Mouse (Mus musculus) stomach, embryonic 16.5 days (tissue): Measurements from ENCODE around the gene Bank1. TPM values are rescaled to one million over a fixed set of nuclear protein-coding genes. Genes with fewer than 3 reads are reported as not detected.

Experiments used
- ATAC-seq: fragments of 200-750 bp; cut with Nextera tagmentation; 2 replicates; pipeline ENCODE4 v1.8.0; 2017; ENCODE audit warnings: moderate number of reproducible peaks, moderate TSS enrichment; ENCODE audit not compliant: insufficient read depth, low FRiP score
- H3K27ac ChIP-seq: fragments of 300-500 bp; sonication (generic); 2 replicates; pipeline ENCODE4 v1.5.1; 2014; ENCODE audit warnings: low read length
- H3K27me3 ChIP-seq: fragments of 300-500 bp; sonication (generic); 2 replicates; pipeline ENCODE4 v1.6.1; 2014; ENCODE audit warnings: low read length, control low read depth, mixed read lengths; ENCODE audit not compliant: control insufficient read depth, insufficient read depth
- H3K36me3 ChIP-seq: fragments of 300-500 bp; sonication (generic); 2 replicates; pipeline ENCODE4 v1.6.1; 2014; ENCODE audit warnings: low read length; ENCODE audit not compliant: control insufficient read depth, insufficient read depth
- H3K4me1 ChIP-seq: fragments of 300-500 bp; sonication (generic); 2 replicates; pipeline ENCODE4 v1.6.1; 2014; ENCODE audit warnings: low read length, control low read depth, mixed read lengths; ENCODE audit not compliant: control insufficient read depth, insufficient read depth
- H3K4me2 ChIP-seq: fragments of 300-500 bp; sonication (generic); 2 replicates; pipeline ENCODE4 v1.6.1; 2014; ENCODE audit warnings: low read depth, low read length, mixed read lengths
- H3K4me3 ChIP-seq: fragments of 300-500 bp; sonication (generic); replicated peaks from 2 replicates; pipeline ENCODE4 v1.5.1; 2014; ENCODE audit warnings: mild to moderate bottlenecking, low read length
- H3K9ac ChIP-seq: fragments of 300-500 bp; sonication (generic); 2 replicates; pipeline ENCODE4 v1.6.1; 2014; ENCODE audit warnings: low read length
- H3K9me3 ChIP-seq: fragments of 300-500 bp; sonication (generic); replicated peaks from 2 replicates; pipeline ENCODE4 v1.6.1; 2016; ENCODE audit warnings: low read length, control low read depth; ENCODE audit not compliant: control insufficient read depth
- WGBS: fragments of 180-500 bp; shearing (Covaris S2); extraction: QIAGEN DNeasy Blood & Tissue Kit; methylation state at CpG from one replicate; pipeline ENCODE4 v1.1.7; 2014; 5-methylcytosine and 5-hydroxymethylcytosine counted together
- polyA plus RNA-seq: library from polyadenylated mRNA; unstranded; fragments of >200 nt; fragmentation: Nextera tagmentation; extraction: Ambion mirVana; gene quantifications from 2 replicates; pipeline ENCODE4 v1.2.1, GENCODE M21; 2015

Gene Bank1
- 1.7 and 2.1 TPM in 2 replicates for polyA plus RNA-seq

- Histone ChIP-seq H3K27me3 (no peaks in the 10 kb centered on the region), H3K27ac (no peak within 1 kb of the TSS), H3K4me1 (no peaks in the 10 kb centered on the region), H3K9ac (no peak within 1 kb of the TSS), H3K9me3 (no peaks in the 10 kb centered on the region), H3K36me3 (no peaks in the 10 kb centered on the region), H3K4me3 (no peak within 1 kb of the TSS), H3K4me2 (no peak within 1 kb of the TSS)
- ATAC-seq, result peak; percentile 37; the same call in 1 of the 2 replicates
- 75% methylated on average over 5 of the region's 5 CpGs for WGBS
Measured at GRCm38 (mm10) chr3:136325783-136326182, at the start of gene Bank1. Bank1 (minus strand) TSS chr3:136326066.

GRCm38 (mm10) chr3:136369916-136370315 lies 44.0 kb upstream of the Bank1 start:
- Histone ChIP-seq H3K27ac (no peak overlapping the region), H3K9me3 (no peaks in the 10 kb centered on the region), H3K36me3 (no peaks in the 10 kb centered on the region), H3K4me3 (no peak overlapping the region), H3K4me1 (no peaks in the 10 kb centered on the region), H3K9ac (no peak overlapping the region), H3K27me3 (no peaks in the 10 kb centered on the region), H3K4me2 (no peak overlapping the region)
- no peak for ATAC-seq
- 73% methylated on average over 11 of the region's 11 CpGs for WGBS

- 82% methylated on average over 9 of the region's 9 CpGs for WGBS
- ATAC-seq, result no peak
Measured at GRCm38 (mm10) chr3:136369466-136369865, 43.6 kb upstream of the Bank1 start.

GRCm38 (mm10) chr3:136368505-136368999 lies 42.7 kb upstream of the Bank1 start:
- ATAC-seq, result no peak
- H3K36me3 ChIP-seq, result no peaks in the 10 kb centered on the region
- no peak overlapping the region for H3K4me2 ChIP-seq
- H3K9me3 ChIP-seq, result no peaks in the 10 kb centered on the region
- no peaks in the 10 kb centered on the region for H3K27me3 ChIP-seq
- no peak overlapping the region for H3K4me3 ChIP-seq
- no peak overlapping the region for H3K9ac ChIP-seq
- 69% methylated on average over 4 of the region's 4 CpGs for WGBS
- H3K27ac ChIP-seq, result no peak overlapping the region
- H3K4me1 ChIP-seq, result no peaks in the 10 kb centered on the region

More at GRCm38 (mm10) chr3:136369466-136369865, 43.6 kb upstream of the Bank1 start:
- no peaks in the 10 kb centered on the region for H3K4me1 ChIP-seq
- H3K9me3 ChIP-seq, result no peaks in the 10 kb centered on the region
- H3K4me3 ChIP-seq, result no peak overlapping the region
- H3K4me2 ChIP-seq, result no peak overlapping the region
- H3K27me3 ChIP-seq, result no peaks in the 10 kb centered on the region
- H3K9ac ChIP-seq, result no peak overlapping the region
- H3K36me3 ChIP-seq, result no peaks in the 10 kb centered on the region
- no peak overlapping the region for H3K27ac ChIP-seq

GRCm38 (mm10) chr3:136349690-136350089 lies 23.8 kb upstream of the Bank1 start:
- no peaks in the 10 kb centered on the region for H3K4me1 ChIP-seq
- H3K9me3 ChIP-seq, result no peaks in the 10 kb centered on the region
- WGBS, result 80% methylated on average over 7 of the region's 7 CpGs
- no peak overlapping the region for H3K27ac ChIP-seq
- ATAC-seq, result no peak
- no peaks in the 10 kb centered on the region for H3K36me3 ChIP-seq
- H3K4me2 ChIP-seq, result no peak overlapping the region
- H3K27me3 ChIP-seq, result no peaks in the 10 kb centered on the region
- H3K9ac ChIP-seq, result no peak overlapping the region
- no peak overlapping the region for H3K4me3 ChIP-seq

- Histone ChIP-seq H3K4me1 (no peaks in the 10 kb centered on the region), H3K27me3 (no peaks in the 10 kb centered on the region), H3K4me3 (no peak overlapping the region), H3K9ac (no peak overlapping the region), H3K4me2 (no peak overlapping the region), H3K9me3 (no peaks in the 10 kb centered on the region), H3K27ac (no peak overlapping the region), H3K36me3 (no peaks in the 10 kb centered on the region)
- WGBS, result 46% methylated on average over 1 of the region's 1 CpGs
- ATAC-seq, result no peak
Measured at GRCm38 (mm10) chr3:136348611-136349010, 22.7 kb upstream of the Bank1 start.

- no peaks in the 10 kb centered on the region for H3K36me3 ChIP-seq
- WGBS, result 76% methylated on average over 1 of the region's 1 CpGs
- H3K4me1 ChIP-seq, result no peaks in the 10 kb centered on the region
- no peak overlapping the region for H3K4me3 ChIP-seq
- H3K27ac ChIP-seq, result no peak overlapping the region
- no peaks in the 10 kb centered on the region for H3K9me3 ChIP-seq
- H3K27me3 ChIP-seq, result no peaks in the 10 kb centered on the region
- no peak overlapping the region for H3K9ac ChIP-seq
- ATAC-seq, result no peak
- no peak overlapping the region for H3K4me2 ChIP-seq
Measured at GRCm38 (mm10) chr3:136347277-136347676, 21.4 kb upstream of the Bank1 start.

GRCm38 (mm10) chr3:136341911-136342310 lies 16.0 kb upstream of the Bank1 start:
- no peaks in the 10 kb centered on the region for H3K27me3 ChIP-seq
- H3K27ac ChIP-seq, result no peak overlapping the region
- no peak for ATAC-seq
- no peak overlapping the region for H3K4me2 ChIP-seq
- no peaks in the 10 kb centered on the region for H3K36me3 ChIP-seq
- H3K4me3 ChIP-seq, result no peak overlapping the region
- H3K9me3 ChIP-seq, result no peaks in the 10 kb centered on the region
- 93% methylated on average over 2 of the region's 2 CpGs for WGBS
- no peaks in the 10 kb centered on the region for H3K4me1 ChIP-seq
- H3K9ac ChIP-seq, result no peak overlapping the region

- no peak overlapping the region for H3K4me3 ChIP-seq
- no peaks in the 10 kb centered on the region for H3K9me3 ChIP-seq
- no peaks in the 10 kb centered on the region for H3K4me1 ChIP-seq
- H3K27ac ChIP-seq, result no peak overlapping the region
- no peaks in the 10 kb centered on the region for H3K27me3 ChIP-seq
- no peak overlapping the region for H3K9ac ChIP-seq
- no peaks in the 10 kb centered on the region for H3K36me3 ChIP-seq
- WGBS, result 84% methylated on average over 2 of the region's 2 CpGs
- ATAC-seq, result no peak
- H3K4me2 ChIP-seq, result no peak overlapping the region
Measured at GRCm38 (mm10) chr3:136339896-136340295, 14.0 kb upstream of the Bank1 start.
